Mouse (Mus musculus) c-Kit-positive CD71-negative TER-119-negative erythroid progenitor cells, embryonic 14.5 days (primary cell): Measurements from ENCODE around the gene Mfn2.

Source experiments
- DNase-seq: peaks from one replicate; pipeline ENCODE4 v3.0.0-alpha.2; 2013; ENCODE audit warnings: low read depth

Gene Mfn2

DNA sequence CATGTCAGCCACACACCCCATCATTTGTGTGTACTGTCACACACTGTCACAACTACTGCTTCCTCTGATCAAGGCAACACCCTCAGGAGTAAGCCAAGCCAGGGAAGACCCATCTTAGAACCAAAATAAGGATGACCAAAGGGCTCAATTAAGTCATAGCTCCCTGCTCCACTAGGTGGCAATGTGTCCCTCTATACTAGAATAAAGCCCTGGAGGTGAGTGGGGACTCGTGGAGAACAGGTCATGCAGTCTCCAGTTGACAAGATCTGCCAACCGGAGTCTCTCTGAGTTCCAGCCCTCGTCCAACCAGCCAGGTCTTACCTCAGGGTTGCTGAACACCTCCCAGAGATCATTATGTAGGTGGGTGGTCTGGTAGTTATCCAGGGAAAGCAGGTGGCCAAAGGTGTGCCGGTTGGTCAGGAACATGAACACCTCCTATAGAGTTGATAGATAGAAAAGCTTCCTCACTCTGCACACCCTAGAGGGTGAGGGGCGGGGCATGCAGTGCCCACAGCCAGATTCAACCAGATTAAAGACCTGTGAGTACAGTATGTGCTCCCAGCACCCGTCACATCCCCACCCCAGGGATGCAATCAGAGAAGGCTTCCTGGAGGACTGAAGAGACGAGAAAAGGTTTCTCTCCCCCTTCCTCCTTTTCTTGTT lies 14.1 kb upstream of the Mfn2 start:
- DNase-seq, result peak; percentile 68

DNA sequence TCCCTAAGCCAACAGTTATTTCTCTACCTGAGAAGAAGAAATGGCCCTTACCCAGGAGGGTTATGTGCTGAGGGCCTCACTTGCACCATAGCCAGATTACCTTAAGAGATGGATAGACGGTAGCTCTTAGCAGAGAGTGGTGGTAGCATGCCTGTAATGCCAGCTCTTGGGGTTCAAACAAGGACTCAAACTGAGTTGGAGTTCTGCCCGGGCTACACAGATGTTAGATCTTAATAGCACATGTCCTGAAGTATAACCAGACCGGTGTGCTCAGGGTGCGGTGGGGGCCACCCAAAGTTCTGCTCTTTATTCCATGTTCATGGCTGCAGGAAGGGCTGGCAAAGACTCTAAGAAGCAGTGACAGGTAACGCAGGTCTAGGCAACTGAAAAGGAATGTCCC lies 5.0 kb upstream of the Mfn2 start:
- DNase-seq, result no peak

- DNase-seq, result no peak
Measured at GRCm38 (mm10) chr4:147906230-147906629, 1.7 kb upstream of the Mfn2 start.

GRCm38 (mm10) chr4:147905090-147905659 lies 671 bp upstream of the Mfn2 start:
- DNase-seq, result peak; percentile 32

DNA sequence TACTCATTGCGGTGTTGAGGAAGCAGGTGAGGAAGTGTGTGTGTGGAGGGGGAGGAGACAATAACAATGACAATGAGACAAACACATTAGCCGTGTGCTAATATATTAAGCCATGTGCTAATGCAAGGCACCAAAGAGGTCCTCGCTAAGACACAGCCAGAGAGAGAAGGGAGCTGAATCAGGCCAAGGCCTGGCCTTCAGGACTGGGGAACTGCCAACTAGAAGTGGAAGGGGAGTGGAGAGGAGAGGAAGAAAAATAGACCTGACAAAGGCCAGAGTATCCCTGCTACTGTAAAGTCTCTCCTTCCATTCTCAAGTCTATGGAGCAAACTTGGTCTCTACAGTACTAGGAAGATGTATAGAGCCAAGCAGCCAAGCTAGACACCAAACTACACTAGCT lies 903 bp downstream of the Mfn2 start:
- DNase-seq, result no peak

- no peak for DNase-seq
Measured at GRCm38 (mm10) chr4:147902906-147903500, 1.5 kb downstream of the Mfn2 start.

- DNase-seq, result no peak
Measured at GRCm38 (mm10) chr4:147900452-147900851, 4.1 kb downstream of the Mfn2 start.

- DNase-seq, result no peak
Measured at GRCm38 (mm10) chr4:147897348-147897747, 7.2 kb downstream of the Mfn2 start.

DNA sequence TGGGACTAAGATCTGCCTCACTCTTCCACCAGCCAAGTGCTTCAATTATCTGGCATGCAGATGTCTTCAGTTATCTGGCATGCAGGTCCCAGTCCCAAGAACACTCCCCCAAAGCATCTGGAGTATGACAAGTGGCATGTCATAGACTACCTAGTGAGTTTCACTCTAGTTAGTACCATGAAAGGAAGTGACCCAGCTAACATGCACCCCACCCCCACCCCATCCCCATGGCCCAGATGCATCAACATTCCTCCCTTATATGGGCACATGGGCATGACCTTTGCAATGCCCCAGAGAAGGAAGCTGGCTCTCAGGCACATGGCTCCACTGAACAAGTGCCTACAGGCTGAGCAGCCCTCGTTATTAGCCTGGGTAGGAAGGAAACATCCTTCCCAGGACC lies 8.1 kb downstream of the Mfn2 start:
- no peak for DNase-seq

- DNase-seq, result no peak
Measured at GRCm38 (mm10) chr4:147895815-147896330, 8.6 kb downstream of the Mfn2 start.

GRCm38 (mm10) chr4:147890341-147890740 lies 14.2 kb downstream of the Mfn2 start:
- no peak for DNase-seq

DNA sequence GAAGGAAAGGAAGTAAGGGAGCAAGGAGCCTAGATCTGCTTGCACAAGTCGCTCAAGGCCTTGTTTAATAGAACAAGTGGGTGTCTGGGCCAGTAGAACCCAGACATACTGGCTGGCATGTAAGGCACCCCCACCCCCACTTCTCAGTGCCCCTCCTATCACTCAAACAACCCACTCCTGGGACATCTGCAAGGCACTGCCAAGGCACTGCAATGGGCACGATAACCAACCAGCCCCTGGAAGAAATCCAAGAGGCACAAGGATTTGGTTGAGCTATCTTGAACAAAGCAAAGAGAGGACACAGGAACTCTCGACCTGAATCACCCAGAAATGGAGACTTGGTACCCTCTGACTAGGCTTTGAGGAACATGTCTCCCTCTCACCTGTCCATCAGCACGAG lies 16.3 kb downstream of the Mfn2 start:
- DNase-seq, result no peak

- DNase-seq, result no peak
Measured at GRCm38 (mm10) chr4:147887277-147887676, 17.2 kb downstream of the Mfn2 start.

- DNase-seq, result no peak
Measured at GRCm38 (mm10) chr4:147886158-147886557, 18.3 kb downstream of the Mfn2 start.

GRCm38 (mm10) chr4:147884138-147884537 lies 20.4 kb downstream of the Mfn2 start:
- no peak for DNase-seq

GRCm38 (mm10) chr4:147883041-147883440 lies 21.5 kb downstream of the Mfn2 start:
- no peak for DNase-seq

DNA sequence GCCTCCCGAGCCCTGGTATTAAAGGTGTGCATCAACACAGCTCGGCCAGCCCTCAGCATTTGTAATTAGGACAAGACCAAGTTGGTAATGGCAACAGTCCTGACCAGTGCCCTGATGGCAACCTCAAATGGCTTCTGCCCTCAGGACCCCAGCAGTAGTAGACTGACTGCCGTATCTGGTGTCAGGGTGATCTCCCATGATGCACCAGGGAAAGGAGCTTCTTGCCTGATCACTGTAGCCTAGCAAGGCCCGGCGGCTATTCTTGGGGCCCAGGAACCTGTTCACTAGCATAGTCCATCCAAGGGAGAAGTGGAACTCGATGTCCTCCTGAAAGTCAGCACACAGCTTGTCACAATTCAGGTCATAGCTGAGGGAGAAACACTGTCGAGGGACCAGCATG lies 22.7 kb downstream of the Mfn2 start:
- no peak for DNase-seq

GRCm38 (mm10) chr4:147879865-147880264 lies 24.6 kb downstream of the Mfn2 start:
- no peak for DNase-seq

- no peak for DNase-seq
Measured at GRCm38 (mm10) chr4:147879456-147879855, 25.0 kb downstream of the Mfn2 start.

DNA sequence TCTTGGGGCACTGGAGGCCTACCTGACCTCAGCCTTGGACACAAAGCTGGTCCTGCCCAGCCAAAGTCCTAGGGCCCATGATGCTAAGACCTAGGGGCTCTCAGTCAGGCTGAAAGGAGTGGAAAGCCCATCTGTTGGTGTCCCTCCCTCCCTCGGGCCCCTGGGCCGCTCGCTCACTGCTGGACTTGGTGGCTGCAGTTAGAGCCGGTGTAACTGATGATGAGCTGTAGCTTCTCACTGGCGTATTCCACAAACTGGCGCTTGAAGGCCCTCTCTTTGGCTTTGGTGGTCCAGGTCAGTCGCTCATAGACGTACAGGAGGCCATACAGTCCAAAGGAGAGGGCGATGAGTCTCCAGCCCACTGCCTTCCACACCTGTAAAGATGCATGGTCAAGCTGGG lies 26.0 kb downstream of the Mfn2 start:
- no peak for DNase-seq

GRCm38 (mm10) chr4:147875852-147876575 lies 28.5 kb downstream of the Mfn2 start:
- DNase-seq, result no peak

DNA sequence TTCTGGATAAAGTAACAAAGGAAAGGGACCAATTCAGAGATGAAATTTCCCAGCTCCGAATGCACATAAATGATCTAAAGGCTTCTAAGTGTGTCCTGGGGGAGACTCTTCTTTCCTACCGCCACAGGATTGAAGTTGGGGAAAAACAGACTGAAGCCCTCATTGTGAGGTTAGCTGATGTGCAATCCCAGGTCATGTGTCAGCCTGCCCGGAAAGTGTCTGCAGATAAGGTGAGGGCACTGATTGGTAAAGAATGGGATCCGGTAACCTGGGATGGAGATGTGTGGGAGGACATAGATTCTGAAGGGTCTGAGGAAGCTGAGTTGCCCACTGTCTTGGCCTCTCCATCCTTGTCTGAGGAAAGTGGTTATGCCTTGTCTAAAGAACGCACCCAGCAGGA lies 35.3 kb downstream of the Mfn2 start:
- no peak for DNase-seq
